19 mouse cellular contexts compared by ENCODE assay signal in genomic region chr15:85715059-85715458, GRCm38 (mm10). TPM values are rescaled to one million over a fixed set of nuclear protein-coding genes. Genes with fewer than 3 reads are reported as not detected.
DNase-seq lines count a peak whose midpoint lies in the region; ATAC-seq lines count a peak whose summit lies in the region.
"Had no signal": no experiment of that assay in that cellular context is flagged by ENCODE, and none has a peak within 500 bp of the region (broad histone marks: within the 10 kb centered on the region; RNA-seq: fewer than 3 reads in every experiment).

No protein-coding gene starts in this region.

- no peak overlapping the region for H3K9ac ChIP-seq in embryonic facial prominence, embryonic 13.5 days
- 0 out of 2 replicates have a peak overlapping the region, but pooled peaks have one; percentile 13 for H3K9ac ChIP-seq in limb, embryonic 13.5 days

- no peak overlapping the region for H3K27ac ChIP-seq in embryonic facial prominence, embryonic 13.5 days
- H3K27ac ChIP-seq in embryonic facial prominence, embryonic 10.5 days (replicated peaks) = no peak overlapping the region
- no peak overlapping the region for H3K27ac ChIP-seq in heart, embryonic 10.5 days
- no peak overlapping the region for H3K27ac ChIP-seq in limb, embryonic 13.5 days
- H3K27ac ChIP-seq in limb, embryonic 10.5 days = no peak overlapping the region

- H3K4me3 ChIP-seq in embryonic facial prominence, embryonic 13.5 days = no peak overlapping the region
- no peak overlapping the region for H3K4me3 ChIP-seq in embryonic facial prominence, embryonic 10.5 days
- no peak overlapping the region for H3K4me3 ChIP-seq in heart, embryonic 10.5 days
- H3K4me3 ChIP-seq in limb, embryonic 13.5 days = no peak overlapping the region
- H3K4me3 ChIP-seq in limb, embryonic 10.5 days = no peak overlapping the region

- no peak for DNase-seq in embryonic facial prominence, embryonic 10.5 days (ENCODE audit: low spot score)
- DNase-seq in heart, adult 11 months = peak; percentile 90
- no peak for DNase-seq in heart, embryonic 10.5 days (ENCODE audit: low spot score)
- DNase-seq in limb, embryonic 10.5 days (ENCODE audit: low spot score) = no peak
- DNase-seq: adrenal gland, adult 2 months; adrenal gland, adult 8-10 months; adrenal gland, postnatal 10 days; adrenal gland, postnatal 14 days; adrenal gland, postnatal 25 days; adrenal gland, postnatal 36 days; B cell, adult 2 months; cerebellum, adult 11 months; cerebellum, adult 11-12 months; cerebellum, adult 18-20 months had no signal

- peaks cover 11% of the 10 kb centered on the region for H3K27me3 ChIP-seq in embryonic facial prominence, embryonic 13.5 days
- peaks cover 37% of the 10 kb centered on the region for H3K27me3 ChIP-seq in embryonic facial prominence, embryonic 10.5 days (replicated peaks; ENCODE audit: low read depth, poor library complexity, severe bottlenecking)
- H3K27me3 ChIP-seq in heart, embryonic 10.5 days (ENCODE audit: insufficient read depth, poor library complexity, severe bottlenecking) = peaks cover 40% of the 10 kb centered on the region; the same call in 1 of the 2 replicates
- H3K27me3 ChIP-seq in limb, embryonic 13.5 days = peaks cover 14% of the 10 kb centered on the region; the same call in 1 of the 2 replicates
- H3K27me3 ChIP-seq in limb, embryonic 10.5 days (ENCODE audit: low read depth, poor library complexity, severe bottlenecking) = peaks cover 21% of the 10 kb centered on the region
- H3K27me3 ChIP-seq: Patski had no signal

- 0 out of 2 replicates have a peak, but pooled peaks have one; percentile 22 for ATAC-seq in embryonic facial prominence, embryonic 13.5 days (ENCODE audit: insufficient number of reproducible peaks, insufficient read depth, low FRiP score, low TSS enrichment, low read depth)
- ATAC-seq in limb, embryonic 13.5 days (ENCODE audit: low FRiP score, low read depth) = no peak
- ATAC-seq: activated CD4-positive, CD25-positive, alpha-beta regulatory T cell, adult 4 months; Patski had no signal

- H3K9me3 ChIP-seq in embryonic facial prominence, embryonic 13.5 days = no peaks in the 10 kb centered on the region
- no peaks in the 10 kb centered on the region for H3K9me3 ChIP-seq in embryonic facial prominence, embryonic 10.5 days
- H3K9me3 ChIP-seq in heart, embryonic 10.5 days = no peaks in the 10 kb centered on the region
- no peaks in the 10 kb centered on the region for H3K9me3 ChIP-seq in limb, embryonic 13.5 days
- no peaks in the 10 kb centered on the region for H3K9me3 ChIP-seq in limb, embryonic 10.5 days (replicated peaks)
- H3K9me3 ChIP-seq: G1E had no signal

- WGBS in embryonic facial prominence, embryonic 13.5 days = 78% methylated on average over 3 of the region's 3 CpGs
- WGBS in embryonic facial prominence, embryonic 10.5 days = 87% methylated on average over 3 of the region's 3 CpGs
- WGBS in heart, embryonic 10.5 days = 78% methylated on average over 3 of the region's 3 CpGs
- 66% methylated on average over 3 of the region's 3 CpGs for WGBS in limb, embryonic 13.5 days
- WGBS in limb, embryonic 10.5 days = 82% methylated on average over 3 of the region's 3 CpGs

- H3K36me3 ChIP-seq in embryonic facial prominence, embryonic 13.5 days = no peaks in the 10 kb centered on the region
- no peaks in the 10 kb centered on the region for H3K36me3 ChIP-seq in embryonic facial prominence, embryonic 10.5 days (replicated peaks)
- no peaks in the 10 kb centered on the region for H3K36me3 ChIP-seq in heart, embryonic 10.5 days
- H3K36me3 ChIP-seq in limb, embryonic 13.5 days = no peaks in the 10 kb centered on the region
- no peaks in the 10 kb centered on the region for H3K36me3 ChIP-seq in limb, embryonic 10.5 days
- H3K36me3 ChIP-seq: G1E had no signal

- H3K4me1 ChIP-seq in embryonic facial prominence, embryonic 13.5 days = peaks cover 6% of the 10 kb centered on the region
- H3K4me1 ChIP-seq in embryonic facial prominence, embryonic 10.5 days = no peaks in the 10 kb centered on the region; the same call in 1 of the 2 replicates
- peaks cover 7% of the 10 kb centered on the region; the same call in 1 of the 2 replicates for H3K4me1 ChIP-seq in heart, embryonic 10.5 days
- H3K4me1 ChIP-seq in limb, embryonic 13.5 days = peaks cover under 1% of the 10 kb centered on the region; the same call in 1 of the 2 replicates
- H3K4me1 ChIP-seq in limb, embryonic 10.5 days = no peaks in the 10 kb centered on the region

- H3K4me2 ChIP-seq in embryonic facial prominence, embryonic 13.5 days = no peak overlapping the region
- H3K4me2 ChIP-seq in limb, embryonic 13.5 days (replicated peaks) = no peak overlapping the region

RNA-seq across cellular contexts. Expression of gene Ppara, which starts 19.7 kb away (rescaled TPM):
- 2.8 and 3.3 TPM in 2 replicates for polyA plus RNA-seq in embryonic facial prominence, embryonic 13.5 days (2015; fragmentation: Nextera tagmentation; extraction: Ambion mirVana)
- polyA plus RNA-seq in embryonic facial prominence, embryonic 10.5 days (2016; fragmentation: Nextera tagmentation; extraction: Ambion mirVana) = 0.29 and 0.75 TPM in 2 replicates
- 0.88 and 2.0 TPM in 2 replicates for polyA plus RNA-seq in heart, embryonic 10.5 days (2016; fragmentation: Nextera tagmentation; extraction: Ambion mirVana)
- polyA plus RNA-seq in limb, embryonic 13.5 days (2015; fragmentation: Nextera tagmentation; extraction: Ambion mirVana) = 1.9 and 2.4 TPM in 2 replicates
- 0.16 and 0.45 TPM in 2 replicates for polyA plus RNA-seq in limb, embryonic 10.5 days (2016; fragmentation: Nextera tagmentation; extraction: Ambion mirVana)
- polyA plus RNA-seq: G1E had no signal
